Mouse (Mus musculus): ENCODE measurements around the gene Baiap2l2.

GRCm38 (mm10) chr15:79324373-79324772, 39.0 kb upstream of the Baiap2l2 start:
- no peak for TF ChIP-seq CTCF (IDR thresholded peaks at IDR 0.05; ENCODE audit: control insufficient read depth, insufficient read depth, low read length)
- TF ChIP-seq POLR2A (IDR thresholded peaks at IDR 0.05; ENCODE audit: borderline replicate concordance, control insufficient read depth, low read depth, low read length) = no peak

All from bone marrow, adult 2 months (tissue).